Mouse (Mus musculus): Measurements from ENCODE around the gene Ssh1. TPM values are rescaled to one million over a fixed set of nuclear protein-coding genes. Genes with fewer than 3 reads are reported as not detected.
A peak's percentile ranks its signal among the peaks of the same experiment; 100 is the strongest.

The Ssh1 gene
- polyA plus RNA-seq, 1 experiment from 2014 or later = 9.8 TPM

GRCm38 (mm10) chr5:113921310-113922166 is 72.2 kb downstream of the Ssh1 start:
- Histone ChIP-seq H3K4me3 (replicated peaks) (no peak overlapping the region), H3K27me3 (replicated peaks) (no peaks in the 10 kb centered on the region), H3K9ac (replicated peaks) (no peak overlapping the region), H3K9me3 (replicated peaks) (no peaks in the 10 kb centered on the region), H3K4me2 (no peak overlapping the region), H3K27ac (replicated peaks) (0 out of 2 replicates have a peak overlapping the region, but pooled peaks have one; percentile 19), H3K36me3 (no peaks in the 10 kb centered on the region), H3K4me1 (peaks cover 15% of the 10 kb centered on the region)
- WGBS = 6% methylated on average over 6 of the region's 6 CpGs
- no peak for ATAC-seq (ENCODE audit: low FRiP score)

GRCm38 (mm10) chr5:113919060-113919459 is 74.6 kb downstream of the Ssh1 start:
- no peaks in the 10 kb centered on the region for H3K27me3 ChIP-seq (replicated peaks)
- WGBS = 53% methylated on average over 7 of the region's 7 CpGs
- no peak overlapping the region for H3K27ac ChIP-seq (replicated peaks)
- no peak for ATAC-seq (ENCODE audit: low FRiP score)
- no peak overlapping the region for H3K9ac ChIP-seq (replicated peaks)
- H3K4me1 ChIP-seq = peaks cover 15% of the 10 kb centered on the region
- H3K9me3 ChIP-seq (replicated peaks) = no peaks in the 10 kb centered on the region
- no peak overlapping the region for H3K4me2 ChIP-seq
- H3K4me3 ChIP-seq (replicated peaks) = no peak overlapping the region
- no peaks in the 10 kb centered on the region for H3K36me3 ChIP-seq

GRCm38 (mm10) chr5:113918654-113919053 is 75.0 kb downstream of the Ssh1 start:
- Histone ChIP-seq H3K9me3 (replicated peaks) (no peaks in the 10 kb centered on the region), H3K27ac (replicated peaks) (peak overlapping the region; percentile 28; the same call in 1 of the 2 replicates), H3K4me1 (peaks cover 15% of the 10 kb centered on the region), H3K4me3 (replicated peaks) (no peak overlapping the region), H3K4me2 (no peak overlapping the region), H3K36me3 (no peaks in the 10 kb centered on the region), H3K9ac (replicated peaks) (no peak overlapping the region), H3K27me3 (replicated peaks) (no peaks in the 10 kb centered on the region)
- WGBS = 40% methylated on average over 9 of the region's 9 CpGs
- ATAC-seq (ENCODE audit: low FRiP score) = no peak

GRCm38 (mm10) chr5:113910705-113911104 is 83.0 kb downstream of the Ssh1 start:
- no peaks in the 10 kb centered on the region for H3K27me3 ChIP-seq (replicated peaks)
- H3K9ac ChIP-seq (replicated peaks) = no peak overlapping the region
- no peak overlapping the region for H3K4me2 ChIP-seq
- no peak overlapping the region for H3K4me3 ChIP-seq (replicated peaks)
- H3K27ac ChIP-seq (replicated peaks) = no peak overlapping the region
- no peaks in the 10 kb centered on the region for H3K9me3 ChIP-seq (replicated peaks)
- WGBS = 83% methylated on average over 6 of the region's 6 CpGs
- H3K4me1 ChIP-seq = peaks cover 23% of the 10 kb centered on the region
- no peak for ATAC-seq (ENCODE audit: low FRiP score)
- no peaks in the 10 kb centered on the region for H3K36me3 ChIP-seq

- H3K27me3 ChIP-seq (replicated peaks) = no peaks in the 10 kb centered on the region
- no peak overlapping the region for H3K4me3 ChIP-seq (replicated peaks)
- peaks cover 28% of the 10 kb centered on the region for H3K4me1 ChIP-seq
- no peak for ATAC-seq (ENCODE audit: low FRiP score)
- no peaks in the 10 kb centered on the region for H3K36me3 ChIP-seq
- H3K4me2 ChIP-seq = no peak overlapping the region
- 43% methylated on average over 10 of the region's 10 CpGs for WGBS
- H3K9ac ChIP-seq (replicated peaks) = no peak overlapping the region
- no peaks in the 10 kb centered on the region for H3K9me3 ChIP-seq (replicated peaks)
- no peak overlapping the region for H3K27ac ChIP-seq (replicated peaks)
These were observed 83.5 kb downstream of the Ssh1 start for GRCm38 (mm10) chr5:113910065-113910701.

GRCm38 (mm10) chr5:113908592-113909441 is 84.9 kb downstream of the Ssh1 start, which contains the start of gene Coro1c:
TSS of gene Coro1c (minus strand) at chr5:113908758.
- H3K4me1 ChIP-seq = peaks cover 42% of the 10 kb centered on the region
- under 1% methylated on average over 64 of the region's 68 CpGs for WGBS
- H3K9ac ChIP-seq (replicated peaks) = peak within 1 kb of the TSS; percentile 97
- H3K27me3 ChIP-seq (replicated peaks) = no peaks in the 10 kb centered on the region
- peak within 1 kb of the TSS; percentile 95 for H3K4me3 ChIP-seq (replicated peaks)
- H3K27ac ChIP-seq (replicated peaks) = peak within 1 kb of the TSS; percentile 97
- ATAC-seq (ENCODE audit: low FRiP score) = peak; percentile 92
- no peaks in the 10 kb centered on the region for H3K36me3 ChIP-seq
- H3K4me2 ChIP-seq = peak within 1 kb of the TSS; percentile 69
- H3K9me3 ChIP-seq (replicated peaks) = no peaks in the 10 kb centered on the region

GRCm38 (mm10) chr5:113907786-113908567 is 85.7 kb downstream of the Ssh1 start:
- ATAC-seq (ENCODE audit: low FRiP score) = peak; percentile 62
- H3K36me3 ChIP-seq = no peaks in the 10 kb centered on the region

GRCm38 (mm10) chr5:113906958-113907735 is 86.5 kb downstream of the Ssh1 start:
- WGBS = 8% methylated on average over 17 of the region's 17 CpGs
- peaks cover 58% of the 10 kb centered on the region for H3K4me1 ChIP-seq

More at GRCm38 (mm10) chr5:113907786-113908567, 85.7 kb downstream of the Ssh1 start:
- no peaks in the 10 kb centered on the region for H3K9me3 ChIP-seq (replicated peaks)
- peak overlapping the region; percentile 97 for H3K9ac ChIP-seq (replicated peaks)
- peak overlapping the region; percentile 97 for H3K27ac ChIP-seq (replicated peaks)
- no peaks in the 10 kb centered on the region for H3K27me3 ChIP-seq (replicated peaks)
- under 1% methylated on average over 61 of the region's 69 CpGs for WGBS
- H3K4me3 ChIP-seq (replicated peaks) = peak overlapping the region; percentile 95
- peaks cover 50% of the 10 kb centered on the region for H3K4me1 ChIP-seq
- peak overlapping the region; percentile 69 for H3K4me2 ChIP-seq

GRCm38 (mm10) chr5:113904987-113905386 is 88.7 kb downstream of the Ssh1 start:
- Histone ChIP-seq H3K9ac (replicated peaks) (0 out of 2 replicates have a peak overlapping the region, but pooled peaks have one; percentile 10), H3K27me3 (replicated peaks) (no peaks in the 10 kb centered on the region), H3K4me2 (peak overlapping the region; percentile 69; the same call in 1 of the 2 replicates), H3K4me1 (peaks cover 71% of the 10 kb centered on the region), H3K27ac (replicated peaks) (no peak overlapping the region), H3K36me3 (no peaks in the 10 kb centered on the region), H3K9me3 (replicated peaks) (no peaks in the 10 kb centered on the region), H3K4me3 (replicated peaks) (no peak overlapping the region)
- WGBS = 30% methylated on average over 4 of the region's 4 CpGs
- no peak for ATAC-seq (ENCODE audit: low FRiP score)

More at GRCm38 (mm10) chr5:113906958-113907735, 86.5 kb downstream of the Ssh1 start:
- no peaks in the 10 kb centered on the region for H3K36me3 ChIP-seq
- ATAC-seq (ENCODE audit: low FRiP score) = no peak
- no peaks in the 10 kb centered on the region for H3K9me3 ChIP-seq (replicated peaks)
- H3K4me2 ChIP-seq = peak overlapping the region; percentile 69
- H3K9ac ChIP-seq (replicated peaks) = peak overlapping the region; percentile 97
- H3K4me3 ChIP-seq (replicated peaks) = peak overlapping the region; percentile 95
- H3K27me3 ChIP-seq (replicated peaks) = no peaks in the 10 kb centered on the region
- peak overlapping the region; percentile 97 for H3K27ac ChIP-seq (replicated peaks)

GRCm38 (mm10) chr5:113902983-113903382 is 90.7 kb downstream of the Ssh1 start:
- 64% methylated on average over 5 of the region's 5 CpGs for WGBS

More at GRCm38 (mm10) chr5:113902983-113903382, 90.7 kb downstream of the Ssh1 start:
- Histone ChIP-seq H3K9me3 (replicated peaks) (no peaks in the 10 kb centered on the region), H3K4me1 (peaks cover 78% of the 10 kb centered on the region), H3K27me3 (replicated peaks) (no peaks in the 10 kb centered on the region), H3K36me3 (no peaks in the 10 kb centered on the region), H3K27ac (replicated peaks) (no peak overlapping the region), H3K9ac (replicated peaks) (no peak overlapping the region), H3K4me3 (replicated peaks) (no peak overlapping the region), H3K4me2 (no peak overlapping the region)
- no peak for ATAC-seq (ENCODE audit: low FRiP score)
